Mouse (Mus musculus): Measurements from ENCODE around the gene Rgs14.

Rgs14 gene

GRCm38 (mm10) chr13:55344286-55344685 is 25.2 kb upstream of the Rgs14 start:
- WGBS: 46% methylated on average over 7 of the region's 7 CpGs

- 72% methylated on average over 11 of the region's 11 CpGs for WGBS
Observed at GRCm38 (mm10) chr13:55346745-55347144, 22.8 kb upstream of the Rgs14 start.

- WGBS: under 1% methylated on average over 32 of the region's 32 CpGs
Observed at GRCm38 (mm10) chr13:55361974-55362452, 7.5 kb upstream of the Rgs14 start.

- under 1% methylated on average over 35 of the region's 35 CpGs for WGBS
Observed at GRCm38 (mm10) chr13:55362453-55363060, 7.0 kb upstream of the Rgs14 start, which contains the start of gene Lman2. Gene Lman2 (minus strand): TSS chr13:55362783.

- WGBS: 79% methylated on average over 7 of the region's 7 CpGs
Observed at GRCm38 (mm10) chr13:55368401-55368800, 1.1 kb upstream of the Rgs14 start.

- WGBS: 76% methylated on average over 3 of the region's 3 CpGs
Observed at GRCm38 (mm10) chr13:55370234-55370633, 702 bp downstream of the Rgs14 start.

- WGBS: 49% methylated on average over 8 of the region's 8 CpGs
Observed at GRCm38 (mm10) chr13:55371007-55371681, 1.6 kb downstream of the Rgs14 start.

- 63% methylated on average over 5 of the region's 5 CpGs for WGBS
Observed at GRCm38 (mm10) chr13:55371740-55372139, 2.2 kb downstream of the Rgs14 start.

- 78% methylated on average over 6 of the region's 6 CpGs for WGBS
Observed at GRCm38 (mm10) chr13:55374206-55374924, 4.8 kb downstream of the Rgs14 start.

GRCm38 (mm10) chr13:55375877-55376276 is 6.3 kb downstream of the Rgs14 start:
- whole genome bisulfite sequencing: 39% methylated on average over 2 of the region's 2 CpGs

GRCm38 (mm10) chr13:55378907-55379580 is 9.5 kb downstream of the Rgs14 start:
- WGBS: 56% methylated on average over 32 of the region's 32 CpGs

- WGBS: 55% methylated on average over 4 of the region's 4 CpGs
Observed at GRCm38 (mm10) chr13:55381790-55382189, 12.3 kb downstream of the Rgs14 start.

- WGBS: 81% methylated on average over 3 of the region's 3 CpGs
Observed at GRCm38 (mm10) chr13:55390644-55391043, 21.1 kb downstream of the Rgs14 start.

GRCm38 (mm10) chr13:55391626-55392029 is 22.1 kb downstream of the Rgs14 start:
- 76% methylated on average over 1 of the region's 1 CpGs for WGBS

GRCm38 (mm10) chr13:55392933-55393332 is 23.4 kb downstream of the Rgs14 start:
- 74% methylated on average over 4 of the region's 4 CpGs for WGBS

GRCm38 (mm10) chr13:55398088-55398487 is 28.6 kb downstream of the Rgs14 start, which contains the start of gene Slc34a1:
Gene Slc34a1 (plus strand): TSS chr13:55398187.
- 98% methylated on average over 1 of the region's 1 CpGs for WGBS

GRCm38 (mm10) chr13:55399300-55400038 is 29.9 kb downstream of the Rgs14 start:
- 72% methylated on average over 5 of the region's 5 CpGs for WGBS

- WGBS: 80% methylated on average over 1 of the region's 1 CpGs
Observed at GRCm38 (mm10) chr13:55400039-55400346, 30.5 kb downstream of the Rgs14 start.

- WGBS: 88% methylated on average over 7 of the region's 7 CpGs
Observed at GRCm38 (mm10) chr13:55403266-55403665, 33.7 kb downstream of the Rgs14 start.

GRCm38 (mm10) chr13:55403935-55404852 is 34.7 kb downstream of the Rgs14 start:
- WGBS: 26% methylated on average over 15 of the region's 15 CpGs
